Mouse (Mus musculus) ES-CJ7 (cell line): ENCODE data around the gene Men1.
"Not testable (repeated sequence)": the region's sequence is repeated elsewhere in the genome, so short reads cannot be mapped to it uniquely, and the experiment has no call there.

ENCODE experiments used
- DNase-seq: peaks from one replicate; pipeline ENCODE4 v3.0.0; 2011; ENCODE audit warnings: low read depth, low spot score

Gene Men1

GRCm38 (mm10) chr19:6334673-6335457, at the start of gene Men1:
TSS of gene Men1 (plus strand) at chr19:6334979.
- peak; percentile 99 for DNase-seq

- no peak for DNase-seq
These were observed 49.6 kb upstream of the Men1 start for GRCm38 (mm10) chr19:6285226-6285625.

GRCm38 (mm10) chr19:6285632-6286433, 48.9 kb upstream of the Men1 start:
- no peak for DNase-seq

GRCm38 (mm10) chr19:6286434-6287401, 48.1 kb upstream of the Men1 start:
- DNase-seq = no peak

GRCm38 (mm10) chr19:6288236-6288894, 46.4 kb upstream of the Men1 start:
- no peak for DNase-seq

- DNase-seq = no peak
These were observed 45.0 kb upstream of the Men1 start for GRCm38 (mm10) chr19:6289696-6290238.

GRCm38 (mm10) chr19:6290720-6291116, 44.1 kb upstream of the Men1 start:
- DNase-seq = not testable (repeated sequence)

- DNase-seq = peak; percentile 58
These were observed 43.5 kb upstream of the Men1 start for GRCm38 (mm10) chr19:6291117-6291781.

- DNase-seq = no peak
These were observed 42.5 kb upstream of the Men1 start for GRCm38 (mm10) chr19:6292262-6292661.

GRCm38 (mm10) chr19:6294301-6294700, 40.5 kb upstream of the Men1 start:
- no peak for DNase-seq

- no peak for DNase-seq
These were observed 38.1 kb upstream of the Men1 start for GRCm38 (mm10) chr19:6296551-6297210.

- no peak for DNase-seq
These were observed 37.1 kb upstream of the Men1 start for GRCm38 (mm10) chr19:6297641-6298040.

- no peak for DNase-seq
These were observed 35.8 kb upstream of the Men1 start for GRCm38 (mm10) chr19:6299003-6299402.

GRCm38 (mm10) chr19:6299450-6300267, 35.1 kb upstream of the Men1 start:
- no peak for DNase-seq

GRCm38 (mm10) chr19:6300402-6300841, 34.4 kb upstream of the Men1 start:
- no peak for DNase-seq

- no peak for DNase-seq
These were observed 32.7 kb upstream of the Men1 start for GRCm38 (mm10) chr19:6302114-6302513.

GRCm38 (mm10) chr19:6302522-6302921, 32.3 kb upstream of the Men1 start:
- peak; percentile 50 for DNase-seq

- no peak for DNase-seq
These were observed 30.9 kb upstream of the Men1 start for GRCm38 (mm10) chr19:6303831-6304230.
